Mouse (Mus musculus) olfactory bulb, adult 2 months (tissue): ENCODE data around the gene Col6a2. TPM values are rescaled to one million over a fixed set of nuclear protein-coding genes. Genes with fewer than 3 reads are reported as not detected.

Experiments used
- H3K27ac ChIP-seq: fragments of 200-500 bp; 2 replicates; pipeline ENCODE4 v1.5.1; 2012; ENCODE audit warnings: low read depth, low read length; ENCODE audit not compliant: insufficient read depth
- H3K4me1 ChIP-seq: fragments of 200-500 bp; 2 replicates; pipeline ENCODE4 v1.6.1; 2012; ENCODE audit warnings: low read length; ENCODE audit not compliant: control insufficient read depth, insufficient read depth
- H3K4me3 ChIP-seq: fragments of 200-500 bp; 2 replicates; pipeline ENCODE4 v1.5.1; 2012; ENCODE audit warnings: mild to moderate bottlenecking, low read depth, low read length, moderate library complexity; ENCODE audit not compliant: insufficient read depth
- CTCF ChIP-seq: fragments of 200-500 bp; IDR thresholded peaks from 2 replicates; pipeline ENCODE4 v1.5.1; 2012; ENCODE audit warnings: low read depth, mild to moderate bottlenecking, low read length, moderate library complexity; ENCODE audit not compliant: insufficient read depth
- POLR2A ChIP-seq: fragments of 200-500 bp; IDR thresholded peaks from 2 replicates; pipeline ENCODE4 v1.6.1; 2012; ENCODE audit warnings: mild to moderate bottlenecking, low read depth, low read length, moderate library complexity; ENCODE audit not compliant: insufficient read depth
- WGBS: fragments of 180-500 bp; shearing (Covaris S2); methylation state at CpG from one replicate; pipeline ENCODE4 v1.1.7; 2018; 5-methylcytosine and 5-hydroxymethylcytosine counted together
- polyA plus RNA-seq: library from polyadenylated mRNA; stranded (reverse); fragments of >200 nt; gene quantifications from 2 replicates; pipeline ENCODE4 v1.2.4, GENCODE M21; 2012; ENCODE audit warnings: low replicate concordance; ENCODE audit not compliant: missing spikeins, insufficient read depth, insufficient read length

Gene Col6a2
- polyA plus RNA-seq, 1 experiment, result not detected

DNA sequence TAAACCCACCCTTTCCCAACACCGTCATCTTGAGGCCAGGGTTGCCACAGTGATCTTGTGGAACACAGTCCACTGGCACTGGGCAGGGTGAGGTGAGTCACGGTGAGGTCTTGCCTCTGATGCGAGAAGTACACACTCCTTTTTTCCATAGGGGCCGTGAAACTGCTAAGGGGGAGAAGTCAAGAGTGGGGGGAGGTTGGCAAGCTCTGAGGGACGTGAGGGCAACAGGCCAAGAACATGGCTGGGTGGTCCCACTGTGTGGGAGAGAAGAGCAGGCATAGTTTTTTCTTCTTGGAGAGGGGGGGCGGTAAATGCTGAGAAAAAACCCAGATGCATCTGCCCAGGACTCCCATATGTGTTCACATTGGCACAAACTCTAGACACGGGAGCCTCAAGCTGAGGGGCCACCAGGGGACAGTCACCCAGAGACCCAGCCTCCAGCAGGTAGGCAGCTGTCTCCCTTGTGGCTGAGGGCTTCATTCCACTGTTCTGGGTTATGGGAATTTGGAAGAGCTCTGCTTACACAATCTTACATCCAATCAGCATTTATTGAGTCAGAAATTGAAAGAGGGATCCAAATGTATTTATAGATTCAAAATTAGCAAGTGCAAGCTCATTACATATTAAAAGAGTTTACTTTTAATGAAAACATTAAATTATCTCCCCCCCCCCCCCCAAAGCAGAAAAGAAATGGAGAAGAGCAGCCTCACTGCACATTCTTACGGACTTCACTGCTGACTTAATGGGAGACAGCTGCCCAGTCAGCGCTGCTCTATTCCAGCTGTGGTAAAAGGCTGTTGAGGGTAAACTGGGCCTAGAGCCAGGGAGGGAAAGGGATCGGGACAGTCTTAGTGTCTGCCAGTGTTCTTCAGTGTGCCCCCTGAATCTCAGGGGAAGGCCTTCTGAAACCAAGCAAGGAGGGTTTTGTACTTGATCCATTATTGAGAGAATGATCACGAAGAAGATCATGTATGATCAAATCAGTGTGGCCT is 30.2 kb upstream of the Col6a2 start:
- WGBS, result 62% methylated on average over 11 of the region's 11 CpGs
- Histone ChIP-seq H3K27ac (no peak overlapping the region), H3K4me3 (no peak overlapping the region), H3K4me1 (peaks cover 10% of the 10 kb centered on the region)
- TF ChIP-seq POLR2A (no peak), CTCF (no peak)

DNA sequence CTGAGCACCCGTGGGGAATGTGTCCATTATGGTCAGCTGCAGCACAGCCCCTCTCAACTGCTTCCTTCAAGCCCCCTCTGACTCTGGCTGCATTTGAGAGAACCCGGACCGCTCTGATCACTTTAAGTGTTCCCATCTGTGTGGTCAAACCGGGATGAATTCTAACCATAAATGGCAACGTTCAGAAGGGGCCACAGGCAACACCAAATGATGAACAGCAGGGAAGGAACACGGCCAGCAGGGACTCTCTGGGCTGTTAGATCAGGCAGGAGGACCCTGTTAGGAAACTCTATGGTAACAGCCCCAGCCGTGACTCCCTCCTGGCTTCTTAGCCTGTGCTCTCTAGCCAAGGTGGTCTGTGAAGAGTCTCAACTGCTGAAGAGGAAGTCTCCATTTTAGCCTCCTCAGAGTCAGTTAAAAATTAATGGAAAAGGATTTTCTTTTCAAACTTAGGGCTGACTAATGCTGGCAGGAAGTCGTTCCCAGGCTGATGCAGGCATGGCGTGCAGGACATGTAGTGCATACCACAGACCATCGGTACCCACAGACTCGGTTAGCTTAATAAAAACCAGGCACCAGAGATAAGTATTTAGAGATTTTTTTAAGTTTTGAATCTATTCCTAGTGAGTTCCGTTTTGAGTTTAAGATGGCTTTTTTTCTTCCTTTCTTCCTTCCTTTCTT is 27.4 kb upstream of the Col6a2 start:
- Histone ChIP-seq H3K4me3 (no peak overlapping the region), H3K27ac (no peak overlapping the region), H3K4me1 (peaks cover 10% of the 10 kb centered on the region)
- 78% methylated on average over 12 of the region's 12 CpGs for WGBS
- no peak for TF ChIP-seq CTCF

DNA sequence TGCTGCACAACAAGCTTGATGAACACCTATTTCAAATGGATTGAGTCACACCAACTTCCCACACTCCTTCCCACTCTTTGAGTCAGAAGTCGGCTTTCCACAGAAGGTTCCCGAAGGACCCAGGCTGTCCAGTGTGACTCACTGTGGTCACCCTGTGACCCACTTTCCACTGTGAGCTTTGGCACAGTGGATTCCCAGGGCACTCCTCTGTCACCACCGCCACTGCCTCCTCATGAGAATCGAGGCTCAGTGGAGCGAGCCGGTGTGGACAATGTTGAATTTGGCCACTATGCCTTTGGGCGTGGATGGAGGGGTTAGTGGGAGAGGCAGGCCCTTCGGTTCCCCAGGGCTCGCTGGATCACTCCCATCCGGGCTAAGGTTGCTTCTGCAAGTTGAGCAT is 25.3 kb upstream of the Col6a2 start:
- H3K4me3 ChIP-seq, result no peak overlapping the region
- 86% methylated on average over 10 of the region's 10 CpGs for WGBS
- TF ChIP-seq CTCF, result no peak
- H3K27ac ChIP-seq, result no peak overlapping the region
- peaks cover 10% of the 10 kb centered on the region for H3K4me1 ChIP-seq

DNA sequence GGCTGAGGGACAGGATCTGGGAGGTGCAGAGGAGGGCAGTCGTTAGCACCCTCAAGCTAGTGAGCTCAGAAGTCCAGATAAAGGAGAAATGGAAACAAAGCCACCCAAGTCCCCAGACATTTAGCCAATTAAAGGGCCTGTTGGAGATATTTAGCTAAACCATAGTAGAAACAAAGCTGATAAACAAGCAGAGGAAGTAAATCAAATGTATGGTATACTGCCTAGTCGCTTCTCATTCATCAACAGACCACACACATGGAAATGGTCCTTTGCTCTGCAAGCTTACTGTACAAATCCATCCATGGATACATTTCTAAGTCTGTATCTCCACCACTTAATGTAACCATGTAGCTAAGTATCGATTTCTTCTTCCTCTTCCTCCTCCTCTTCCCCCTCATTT is 24.0 kb upstream of the Col6a2 start:
- WGBS, result 73% methylated on average over 3 of the region's 3 CpGs
- Histone ChIP-seq H3K27ac (no peak overlapping the region), H3K4me3 (no peak overlapping the region), H3K4me1 (peaks cover 14% of the 10 kb centered on the region)
- TF ChIP-seq POLR2A, result no peak
- no peak for TF ChIP-seq CTCF

DNA sequence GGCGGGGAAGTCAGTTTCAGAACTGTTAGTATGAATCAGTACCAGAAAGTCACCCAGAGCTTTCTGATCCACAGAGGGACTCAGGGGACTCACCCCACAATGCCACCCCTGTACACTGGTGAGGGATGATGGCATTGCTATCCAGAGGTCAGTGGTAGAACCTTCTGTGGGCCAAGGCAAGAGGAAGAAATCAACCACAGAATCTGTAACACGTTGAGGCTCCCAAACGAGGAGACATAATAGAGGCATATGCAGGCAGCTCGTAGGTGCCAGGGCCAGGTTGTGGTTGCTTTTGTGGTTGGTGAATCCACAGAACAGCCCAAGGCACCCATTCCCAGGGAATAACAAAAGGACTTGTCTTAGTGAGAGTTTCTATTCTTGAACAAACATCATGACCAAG is 22.3 kb upstream of the Col6a2 start:
- no peak for TF ChIP-seq POLR2A
- no peak for TF ChIP-seq CTCF
- Histone ChIP-seq H3K4me1 (peaks cover 14% of the 10 kb centered on the region), H3K27ac (no peak overlapping the region), H3K4me3 (no peak overlapping the region)
- 85% methylated on average over 4 of the region's 4 CpGs for WGBS

DNA sequence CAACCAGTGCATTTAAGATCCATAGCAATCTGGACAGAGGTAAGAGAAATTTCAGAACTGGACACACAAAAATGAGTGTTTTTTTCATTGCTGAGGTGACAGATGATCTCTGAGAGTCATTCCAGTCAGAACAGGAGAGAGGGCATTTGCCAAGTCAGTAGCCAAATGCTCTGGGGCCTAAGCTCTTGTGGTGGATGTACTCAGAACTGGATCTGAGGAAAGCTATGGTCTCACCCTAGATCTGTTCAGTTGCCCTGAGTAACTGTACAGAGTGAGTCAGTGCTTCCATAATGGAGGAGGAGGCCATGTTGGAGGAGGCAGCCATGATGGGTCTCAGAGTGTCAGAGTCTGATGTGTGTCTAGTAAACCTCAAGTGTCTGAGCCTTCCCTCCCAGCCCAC is 21.6 kb upstream of the Col6a2 start:
- Histone ChIP-seq H3K4me3 (no peak overlapping the region), H3K4me1 (peaks cover 14% of the 10 kb centered on the region), H3K27ac (no peak overlapping the region)
- no peak for TF ChIP-seq POLR2A
- TF ChIP-seq CTCF, result no peak

DNA sequence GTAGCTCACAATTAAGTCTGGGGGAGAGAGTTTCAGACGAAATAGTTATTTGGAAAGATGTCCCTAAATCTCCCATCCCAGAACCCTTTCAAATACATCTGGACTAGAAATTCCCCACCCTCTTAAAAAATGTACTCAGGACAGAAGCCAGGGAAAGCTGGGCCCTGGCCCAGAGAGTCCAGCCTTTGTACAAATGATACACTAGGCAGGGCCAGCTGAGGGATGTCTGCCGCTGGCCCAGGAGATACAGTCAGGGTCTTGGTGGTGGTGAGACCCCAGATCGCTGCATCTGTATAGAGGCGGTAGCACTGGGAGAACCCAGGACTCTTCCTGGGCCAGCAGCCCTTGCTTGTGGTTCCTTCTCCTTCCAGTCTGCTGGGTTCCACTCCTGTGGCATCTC is 20.6 kb upstream of the Col6a2 start:
- Histone ChIP-seq H3K4me1 (peaks cover 14% of the 10 kb centered on the region), H3K27ac (no peak overlapping the region), H3K4me3 (no peak overlapping the region)
- WGBS, result 82% methylated on average over 4 of the region's 4 CpGs
- no peak for TF ChIP-seq CTCF
- TF ChIP-seq POLR2A, result no peak

DNA sequence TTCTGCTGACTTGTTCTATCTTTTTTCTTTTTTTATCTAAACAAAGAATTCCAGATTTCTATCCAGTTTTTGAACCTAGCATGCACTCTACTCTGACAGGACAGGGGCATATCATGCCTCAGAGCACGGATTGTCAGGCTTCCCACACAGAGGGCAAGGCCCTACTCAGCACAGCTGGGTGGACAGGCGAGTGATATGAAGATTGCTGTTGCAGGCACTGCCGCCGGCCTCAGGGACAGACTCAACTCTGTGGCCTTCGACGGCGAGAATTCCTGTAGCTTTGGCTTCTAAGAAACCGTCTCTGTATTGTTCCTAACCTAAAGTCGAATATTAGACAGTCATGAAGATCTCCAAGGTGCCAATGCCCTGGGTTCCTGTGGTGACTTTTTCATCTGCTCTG is 20.0 kb upstream of the Col6a2 start:
- no peak overlapping the region for H3K4me3 ChIP-seq
- H3K4me1 ChIP-seq, result peaks cover 11% of the 10 kb centered on the region
- 75% methylated on average over 9 of the region's 9 CpGs for WGBS
- TF ChIP-seq CTCF, result no peak
- no peak for TF ChIP-seq POLR2A
- H3K27ac ChIP-seq, result no peak overlapping the region
